Mouse (Mus musculus): ENCODE data around the gene Chst11. TPM values are rescaled to one million over a fixed set of nuclear protein-coding genes. Genes with fewer than 3 reads are reported as not detected.

Gene Chst11
- total RNA-seq, 2 experiments from 2014 or later, result 2.6 to 3.9 TPM

Other genes starting within 250 kb of the Chst11 start
- gene Nfyb, start 221.4 kb upstream of the Chst11 start, total RNA-seq (2015), result 34.9 and 48.3 TPM in 2 replicates
- gene Nfyb, start 221.4 kb upstream of the Chst11 start, total RNA-seq (2017), result 71.7 and 77.4 TPM in 2 replicates
- 26.2 and 29.6 TPM in 2 replicates for gene Txnrd1, start 151.5 kb upstream of the Chst11 start, total RNA-seq (2015)
- 59.5 and 73.9 TPM in 2 replicates for gene Txnrd1, start 151.5 kb upstream of the Chst11 start, total RNA-seq (2017)
- 0.25 and 2.7 TPM in 2 replicates for gene Eid3, start 118.9 kb upstream of the Chst11 start, total RNA-seq (2015)
- 1.8 and 3.6 TPM in 2 replicates for gene Eid3, start 118.9 kb upstream of the Chst11 start, total RNA-seq (2017)

Data from megakaryocyte, adult 5-6 weeks (primary cell).